Mouse (Mus musculus) stomach, embryonic 15.5 days (tissue): ENCODE data around the gene Sardh. TPM values are rescaled to one million over a fixed set of nuclear protein-coding genes. Genes with fewer than 3 reads are reported as not detected.
A peak's percentile ranks its signal among the peaks of the same experiment; 100 is the strongest.

Experiments used
- ATAC-seq: fragments of 200-750 bp; cut with Nextera tagmentation; 2 replicates; pipeline ENCODE4 v1.8.0; 2017; ENCODE audit warnings: low read depth, moderate number of reproducible peaks, moderate TSS enrichment; ENCODE audit not compliant: insufficient read depth, low FRiP score
- H3K27ac ChIP-seq: fragments of 300-500 bp; sonication (generic); 2 replicates; pipeline ENCODE4 v1.5.1; 2015; ENCODE audit warnings: mild to moderate bottlenecking, inconsistent platforms
- H3K27me3 ChIP-seq: fragments of 300-500 bp; sonication (generic); replicated peaks from 2 replicates; pipeline ENCODE4 v1.6.1; 2015; ENCODE audit warnings: inconsistent platforms
- H3K36me3 ChIP-seq: fragments of 300-500 bp; sonication (generic); 2 replicates; pipeline ENCODE4 v1.6.1; 2015; ENCODE audit warnings: inconsistent platforms
- H3K4me1 ChIP-seq: fragments of 300-500 bp; sonication (generic); 2 replicates; pipeline ENCODE4 v1.6.1; 2015; ENCODE audit warnings: inconsistent platforms
- H3K4me2 ChIP-seq: fragments of 300-500 bp; sonication (generic); 2 replicates; pipeline ENCODE4 v1.6.1; 2015; ENCODE audit warnings: mild to moderate bottlenecking, inconsistent platforms
- H3K4me3 ChIP-seq: fragments of 300-500 bp; sonication (generic); replicated peaks from 2 replicates; pipeline ENCODE4 v1.5.1; 2015; ENCODE audit warnings: inconsistent platforms
- H3K9ac ChIP-seq: fragments of 300-500 bp; sonication (generic); 2 replicates; pipeline ENCODE4 v1.6.1; 2015; ENCODE audit warnings: inconsistent platforms
- H3K9me3 ChIP-seq: fragments of 300-500 bp; sonication (generic); 2 replicates; pipeline ENCODE4 v1.6.1; 2016; ENCODE audit warnings: inconsistent platforms
- WGBS: fragments of 180-500 bp; shearing (Covaris S2); methylation state at CpG from one replicate; pipeline ENCODE4 v1.1.7; 2015; 5-methylcytosine and 5-hydroxymethylcytosine counted together
- polyA plus RNA-seq: library from polyadenylated mRNA; unstranded; fragments of >200 nt; fragmentation: Nextera tagmentation; extraction: Ambion mirVana; gene quantifications from 2 replicates; pipeline ENCODE4 v1.2.1, GENCODE M21; 2015

The Sardh gene
- polyA plus RNA-seq, 1 experiment from 2014 or later, result 16.1 TPM

- ATAC-seq, result no peak
- WGBS, result 85% methylated on average over 8 of the region's 8 CpGs
- H3K9me3 ChIP-seq, result no peaks in the 10 kb centered on the region
- H3K27me3 ChIP-seq, result no peaks in the 10 kb centered on the region
- H3K4me2 ChIP-seq, result no peak overlapping the region
- H3K4me3 ChIP-seq, result no peak overlapping the region
- H3K4me1 ChIP-seq, result no peaks in the 10 kb centered on the region
- H3K27ac ChIP-seq, result no peak overlapping the region
- 0 out of 2 replicates have a peak, but pooled peaks cover 5% of the 10 kb centered on the region for H3K36me3 ChIP-seq
- H3K9ac ChIP-seq, result no peak overlapping the region
Observed at GRCm38 (mm10) chr2:27218569-27218968, 29.6 kb downstream of the Sardh start.

GRCm38 (mm10) chr2:27218121-27218544 is 30.0 kb downstream of the Sardh start:
- no peaks in the 10 kb centered on the region for H3K9me3 ChIP-seq
- WGBS, result 79% methylated on average over 2 of the region's 2 CpGs
- H3K27ac ChIP-seq, result no peak overlapping the region
- no peaks in the 10 kb centered on the region for H3K4me1 ChIP-seq
- no peak overlapping the region for H3K9ac ChIP-seq
- H3K36me3 ChIP-seq, result 0 out of 2 replicates have a peak, but pooled peaks cover 5% of the 10 kb centered on the region
- no peak for ATAC-seq
- no peak overlapping the region for H3K4me3 ChIP-seq
- no peaks in the 10 kb centered on the region for H3K27me3 ChIP-seq
- H3K4me2 ChIP-seq, result no peak overlapping the region

GRCm38 (mm10) chr2:27215537-27215936 is 32.6 kb downstream of the Sardh start:
- Histone ChIP-seq H3K36me3 (0 out of 2 replicates have a peak, but pooled peaks cover 5% of the 10 kb centered on the region), H3K27me3 (no peaks in the 10 kb centered on the region), H3K9me3 (no peaks in the 10 kb centered on the region), H3K9ac (no peak overlapping the region), H3K27ac (no peak overlapping the region), H3K4me3 (no peak overlapping the region), H3K4me1 (no peaks in the 10 kb centered on the region), H3K4me2 (no peak overlapping the region)
- no peak for ATAC-seq
- 76% methylated on average over 2 of the region's 2 CpGs for WGBS

- no peak for ATAC-seq
- H3K27me3 ChIP-seq, result no peaks in the 10 kb centered on the region
- no peak overlapping the region for H3K27ac ChIP-seq
- no peak overlapping the region for H3K4me2 ChIP-seq
- no peak overlapping the region for H3K4me3 ChIP-seq
- WGBS, result 64% methylated on average over 8 of the region's 8 CpGs
- H3K9ac ChIP-seq, result no peak overlapping the region
- no peaks in the 10 kb centered on the region for H3K36me3 ChIP-seq
- H3K9me3 ChIP-seq, result no peaks in the 10 kb centered on the region
- H3K4me1 ChIP-seq, result 0 out of 2 replicates have a peak, but pooled peaks cover under 1% of the 10 kb centered on the region
Observed at GRCm38 (mm10) chr2:27211966-27212893, 35.9 kb downstream of the Sardh start.

- Histone ChIP-seq H3K27ac (no peak overlapping the region), H3K4me2 (no peak overlapping the region), H3K4me1 (peaks cover 12% of the 10 kb centered on the region; the same call in 1 of the 2 replicates), H3K9me3 (no peaks in the 10 kb centered on the region), H3K36me3 (no peaks in the 10 kb centered on the region), H3K27me3 (no peaks in the 10 kb centered on the region), H3K4me3 (no peak overlapping the region), H3K9ac (no peak overlapping the region)
- 78% methylated on average over 12 of the region's 12 CpGs for whole genome bisulfite sequencing
- ATAC-seq, result 0 out of 2 replicates have a peak, but pooled peaks have one; percentile 5
Observed at GRCm38 (mm10) chr2:27210676-27211210, 37.4 kb downstream of the Sardh start.

- Histone ChIP-seq H3K27ac (no peak overlapping the region), H3K36me3 (no peaks in the 10 kb centered on the region), H3K27me3 (no peaks in the 10 kb centered on the region), H3K9ac (no peak overlapping the region), H3K4me3 (no peak overlapping the region), H3K4me1 (peaks cover 12% of the 10 kb centered on the region; the same call in 1 of the 2 replicates), H3K4me2 (no peak overlapping the region), H3K9me3 (no peaks in the 10 kb centered on the region)
- WGBS, result 48% methylated on average over 7 of the region's 7 CpGs
- ATAC-seq, result no peak
Observed at GRCm38 (mm10) chr2:27210255-27210654, 37.9 kb downstream of the Sardh start.

GRCm38 (mm10) chr2:27209816-27210215 is 38.3 kb downstream of the Sardh start:
- H3K9ac ChIP-seq, result no peak overlapping the region
- ATAC-seq, result 0 out of 2 replicates have a peak, but pooled peaks have one; percentile 23
- H3K36me3 ChIP-seq, result no peaks in the 10 kb centered on the region
- H3K4me1 ChIP-seq, result peaks cover 12% of the 10 kb centered on the region; the same call in 1 of the 2 replicates
- H3K4me2 ChIP-seq, result no peak overlapping the region
- H3K27me3 ChIP-seq, result no peaks in the 10 kb centered on the region
- H3K27ac ChIP-seq, result no peak overlapping the region
- H3K4me3 ChIP-seq, result no peak overlapping the region
- WGBS, result 38% methylated on average over 5 of the region's 5 CpGs
- H3K9me3 ChIP-seq, result no peaks in the 10 kb centered on the region

GRCm38 (mm10) chr2:27209370-27209769 is 38.8 kb downstream of the Sardh start:
- Histone ChIP-seq H3K9ac (no peak overlapping the region), H3K27ac (no peak overlapping the region), H3K9me3 (no peaks in the 10 kb centered on the region), H3K4me2 (no peak overlapping the region), H3K27me3 (no peaks in the 10 kb centered on the region), H3K4me3 (no peak overlapping the region), H3K4me1 (peaks cover 12% of the 10 kb centered on the region; the same call in 1 of the 2 replicates), H3K36me3 (no peaks in the 10 kb centered on the region)
- WGBS, result 56% methylated on average over 9 of the region's 9 CpGs
- ATAC-seq, result no peak

GRCm38 (mm10) chr2:27207126-27207525 is 41.0 kb downstream of the Sardh start:
- no peak overlapping the region for H3K4me2 ChIP-seq
- no peaks in the 10 kb centered on the region for H3K36me3 ChIP-seq
- peaks cover 12% of the 10 kb centered on the region; the same call in 1 of the 2 replicates for H3K4me1 ChIP-seq
- no peak overlapping the region for H3K4me3 ChIP-seq
- 84% methylated on average over 5 of the region's 5 CpGs for WGBS
- ATAC-seq, result no peak
- no peak overlapping the region for H3K27ac ChIP-seq
- no peaks in the 10 kb centered on the region for H3K9me3 ChIP-seq
- H3K27me3 ChIP-seq, result no peaks in the 10 kb centered on the region
- no peak overlapping the region for H3K9ac ChIP-seq

GRCm38 (mm10) chr2:27206128-27206797 is 41.9 kb downstream of the Sardh start:
- Histone ChIP-seq H3K4me1 (peaks cover 12% of the 10 kb centered on the region; the same call in 1 of the 2 replicates), H3K9ac (no peak overlapping the region), H3K4me3 (no peak overlapping the region), H3K4me2 (no peak overlapping the region), H3K27ac (peak overlapping the region; percentile 18; the same call in 1 of the 2 replicates), H3K36me3 (no peaks in the 10 kb centered on the region), H3K27me3 (no peaks in the 10 kb centered on the region), H3K9me3 (no peaks in the 10 kb centered on the region)
- no peak for ATAC-seq
- 50% methylated on average over 15 of the region's 15 CpGs for WGBS

- Histone ChIP-seq H3K4me2 (no peak overlapping the region), H3K9me3 (no peaks in the 10 kb centered on the region), H3K9ac (no peak overlapping the region), H3K36me3 (no peaks in the 10 kb centered on the region), H3K4me1 (peaks cover 12% of the 10 kb centered on the region; the same call in 1 of the 2 replicates), H3K27me3 (no peaks in the 10 kb centered on the region), H3K4me3 (no peak overlapping the region), H3K27ac (peak overlapping the region; percentile 18; the same call in 1 of the 2 replicates)
- ATAC-seq, result no peak
- 63% methylated on average over 10 of the region's 10 CpGs for WGBS
Observed at GRCm38 (mm10) chr2:27205666-27206065, 42.5 kb downstream of the Sardh start.
